Mouse (Mus musculus): ENCODE data around the gene Wdfy4.

GRCm38 (mm10) chr14:33073355-33073754, 112.0 kb downstream of the Wdfy4 start:
- TF ChIP-seq POLR2A (IDR thresholded peaks at IDR 0.05; ENCODE audit: low read depth, low read length): no peak
- TF ChIP-seq CTCF (IDR thresholded peaks at IDR 0.05; ENCODE audit: extremely low read depth, insufficient read depth, insufficient read length, insufficient replicate concordance): no peak
